Mouse (Mus musculus): ENCODE measurements around the gene Zfp60. TPM values are rescaled to one million over a fixed set of nuclear protein-coding genes. Genes with fewer than 3 reads are reported as not detected.
A peak's percentile ranks its signal among the peaks of the same experiment; 100 is the strongest.

The Zfp60 gene
- total RNA-seq (2021): 10 to 100 TPM; 13.3 to 16.2 TPM
- long read RNA-seq, experiment 1: 0 reads
- long read RNA-seq, experiment 2, full-length matches to known transcripts: 3 of 6 reads
- long read RNA-seq, experiment 2, partial matches to known transcripts: 2 of 6 reads
- long read RNA-seq, experiment 2, other reads (novel, unspliced or antisense): 1 of 6 reads

- DNase-seq (ENCODE audit: low spot score in 2 of 2): peak; percentile 72 to 79
Measured at GRCm38 (mm10) chr7:27731281-27731883, at the start of gene Zfp60. Gene Zfp60 (plus strand): TSS chr7:27731389.

DNA sequence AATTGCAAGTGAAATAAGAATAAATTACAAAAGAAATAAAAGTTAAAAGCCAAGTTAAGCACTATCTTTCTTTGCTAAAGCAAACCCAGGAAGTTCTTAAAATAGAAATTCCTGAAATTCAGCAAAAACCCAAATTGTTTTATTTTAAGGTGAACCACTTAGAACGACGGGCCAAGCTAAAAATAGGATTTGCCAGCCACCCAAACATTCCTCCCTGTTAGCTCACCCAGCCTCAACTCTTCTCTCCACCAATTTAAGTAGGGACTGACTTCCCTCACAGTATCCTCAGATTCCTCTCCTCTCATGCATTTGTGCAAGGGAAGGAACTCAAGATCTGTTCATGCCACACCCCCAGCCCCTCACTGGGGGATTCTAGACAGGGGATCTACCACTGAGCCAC, 48.0 kb upstream of the Zfp60 start:
- DNase-seq (ENCODE audit: low spot score in 2 of 2): no peak

DNA sequence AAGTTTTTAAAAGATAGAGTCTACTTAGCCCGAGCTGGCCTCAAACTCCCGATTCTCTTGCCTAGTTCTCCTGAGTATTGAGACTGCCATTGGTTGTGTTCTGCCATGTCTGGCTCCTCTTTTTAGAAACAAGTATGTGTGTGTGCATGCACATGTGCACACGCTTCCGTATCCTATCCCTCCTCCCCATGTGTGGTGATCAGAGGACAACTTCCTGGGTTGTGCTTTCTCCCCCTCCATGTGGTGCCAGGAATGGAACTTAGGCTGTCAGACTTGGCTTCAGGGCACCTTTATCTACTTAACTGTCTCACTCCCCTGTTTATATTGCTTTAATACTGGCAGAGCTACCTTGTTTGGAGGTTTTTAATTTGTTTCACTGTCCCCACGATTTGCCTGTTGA, 46.0 kb upstream of the Zfp60 start:
- no peak for DNase-seq (ENCODE audit: low spot score in 2 of 2)

DNA sequence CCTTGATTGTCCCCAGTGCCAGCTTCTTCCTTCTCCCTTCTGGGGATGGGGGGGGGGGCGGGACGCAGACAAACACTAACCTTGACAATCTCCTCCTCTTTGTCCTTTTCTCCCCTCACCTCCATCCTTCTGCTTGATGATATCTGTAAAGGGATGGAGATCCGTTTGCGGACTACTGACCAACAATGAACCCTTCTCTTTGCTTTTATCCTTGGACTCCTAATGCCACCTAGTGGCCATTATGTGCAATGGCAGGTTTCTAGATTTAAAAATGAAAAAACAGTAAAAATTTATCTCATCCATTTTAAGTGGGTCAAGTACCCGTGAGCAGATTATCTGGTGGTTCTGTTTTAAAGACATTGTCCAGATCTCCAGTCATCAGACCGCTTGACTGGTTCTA, 45.5 kb upstream of the Zfp60 start:
- DNase-seq (ENCODE audit: low spot score in 2 of 2): no peak

GRCm38 (mm10) chr7:27687043-27687442, 44.1 kb upstream of the Zfp60 start:
- DNase-seq (ENCODE audit: low spot score in 2 of 2): no peak

GRCm38 (mm10) chr7:27687836-27688235, 43.4 kb upstream of the Zfp60 start:
- no peak for DNase-seq (ENCODE audit: low spot score in 2 of 2)

- no peak for DNase-seq (ENCODE audit: low spot score in 2 of 2)
Measured at GRCm38 (mm10) chr7:27688246-27688788, 42.9 kb upstream of the Zfp60 start.

DNA sequence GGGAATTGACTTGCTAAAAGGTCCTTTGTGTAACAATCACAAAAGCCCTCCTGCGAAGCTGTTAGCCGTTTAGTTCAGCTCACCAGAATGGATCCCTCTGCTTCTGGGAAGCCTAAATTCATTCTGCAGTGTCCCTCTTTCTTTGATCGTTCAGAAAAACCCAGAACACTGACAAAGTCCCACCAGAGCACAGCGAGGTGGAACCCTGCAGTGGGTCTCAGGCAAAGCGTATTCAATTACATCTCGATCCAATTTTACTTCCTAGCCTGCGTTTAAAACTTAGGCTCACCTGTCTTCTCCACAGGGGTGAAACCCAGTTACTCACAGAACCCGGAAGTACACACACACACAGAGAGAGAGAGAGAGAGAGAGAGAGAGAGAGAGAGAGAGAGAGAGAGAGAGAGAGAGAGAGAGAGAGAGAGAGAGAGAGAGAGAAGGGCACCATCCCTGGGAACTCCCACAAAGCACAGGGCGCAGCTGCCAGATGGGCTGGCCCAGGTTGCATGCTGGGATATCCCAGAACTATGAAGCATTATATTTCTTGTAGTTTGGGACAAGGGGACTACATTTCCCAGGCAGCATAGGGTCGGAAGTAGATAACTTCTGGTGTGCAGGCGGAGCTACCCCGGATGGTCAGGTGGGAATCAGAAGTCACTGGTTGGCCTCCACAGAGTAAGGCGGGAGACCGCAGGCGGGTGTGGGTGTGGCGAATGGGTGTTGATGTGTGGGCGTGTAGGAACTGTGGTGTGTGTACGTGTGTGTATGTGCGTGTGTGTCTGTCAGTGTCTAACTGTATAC, 42.2 kb upstream of the Zfp60 start, which contains the start of gene Zfp607b:
Zfp607b (plus strand) TSS at position 526 of the 798 bp plus-strand sequence.
- peak; percentile 79 to 80 for DNase-seq (ENCODE audit: low spot score in 2 of 2)

- peak; percentile 18 to 33 for DNase-seq (ENCODE audit: low spot score in 2 of 2)
Measured at GRCm38 (mm10) chr7:27691076-27691475, 40.1 kb upstream of the Zfp60 start.

DNA sequence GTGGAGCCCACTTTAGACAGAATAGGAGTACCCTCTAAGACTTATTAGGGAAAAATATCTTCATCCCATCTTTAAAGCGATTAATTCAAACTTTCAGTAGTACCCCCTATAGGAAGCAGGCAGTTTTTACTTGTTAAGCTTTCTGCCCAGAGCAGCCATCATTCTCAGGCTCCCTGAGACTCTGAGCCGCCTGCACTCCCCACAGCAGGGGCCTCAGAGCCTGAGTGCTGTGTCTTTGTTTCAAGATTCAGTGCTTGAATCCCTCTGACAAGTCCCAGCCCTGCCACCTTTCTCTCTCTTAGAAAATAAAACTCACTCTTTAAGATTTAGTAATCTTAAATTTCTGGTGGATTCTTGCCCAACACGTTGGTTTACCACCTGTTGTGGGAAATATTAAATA, 34.5 kb upstream of the Zfp60 start:
- DNase-seq (ENCODE audit: low spot score in 2 of 2): no peak

DNA sequence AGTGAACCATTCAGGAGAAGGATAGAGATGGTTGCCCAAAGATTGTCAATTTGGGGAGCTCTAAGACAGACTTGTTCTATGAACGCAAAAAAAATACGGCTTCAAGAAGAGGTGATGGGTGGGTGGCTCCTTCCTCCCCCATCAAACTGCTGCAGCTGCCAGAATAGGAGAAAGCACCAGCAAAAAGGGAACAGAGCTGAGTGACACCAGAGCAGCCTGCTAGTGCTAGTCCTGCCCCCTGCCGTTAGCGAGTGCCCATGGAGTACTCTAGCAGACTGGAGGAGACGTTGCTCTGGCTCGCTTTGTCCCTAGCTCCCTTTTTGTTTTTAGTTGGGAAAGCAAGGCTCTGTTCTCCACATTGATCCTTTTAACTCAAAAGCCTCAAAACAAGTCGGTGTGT, 20.8 kb upstream of the Zfp60 start:
- no peak for DNase-seq (ENCODE audit: low spot score in 2 of 2)

- DNase-seq (ENCODE audit: low spot score in 2 of 2): no peak
Measured at GRCm38 (mm10) chr7:27721951-27722350, 9.2 kb upstream of the Zfp60 start.

DNA sequence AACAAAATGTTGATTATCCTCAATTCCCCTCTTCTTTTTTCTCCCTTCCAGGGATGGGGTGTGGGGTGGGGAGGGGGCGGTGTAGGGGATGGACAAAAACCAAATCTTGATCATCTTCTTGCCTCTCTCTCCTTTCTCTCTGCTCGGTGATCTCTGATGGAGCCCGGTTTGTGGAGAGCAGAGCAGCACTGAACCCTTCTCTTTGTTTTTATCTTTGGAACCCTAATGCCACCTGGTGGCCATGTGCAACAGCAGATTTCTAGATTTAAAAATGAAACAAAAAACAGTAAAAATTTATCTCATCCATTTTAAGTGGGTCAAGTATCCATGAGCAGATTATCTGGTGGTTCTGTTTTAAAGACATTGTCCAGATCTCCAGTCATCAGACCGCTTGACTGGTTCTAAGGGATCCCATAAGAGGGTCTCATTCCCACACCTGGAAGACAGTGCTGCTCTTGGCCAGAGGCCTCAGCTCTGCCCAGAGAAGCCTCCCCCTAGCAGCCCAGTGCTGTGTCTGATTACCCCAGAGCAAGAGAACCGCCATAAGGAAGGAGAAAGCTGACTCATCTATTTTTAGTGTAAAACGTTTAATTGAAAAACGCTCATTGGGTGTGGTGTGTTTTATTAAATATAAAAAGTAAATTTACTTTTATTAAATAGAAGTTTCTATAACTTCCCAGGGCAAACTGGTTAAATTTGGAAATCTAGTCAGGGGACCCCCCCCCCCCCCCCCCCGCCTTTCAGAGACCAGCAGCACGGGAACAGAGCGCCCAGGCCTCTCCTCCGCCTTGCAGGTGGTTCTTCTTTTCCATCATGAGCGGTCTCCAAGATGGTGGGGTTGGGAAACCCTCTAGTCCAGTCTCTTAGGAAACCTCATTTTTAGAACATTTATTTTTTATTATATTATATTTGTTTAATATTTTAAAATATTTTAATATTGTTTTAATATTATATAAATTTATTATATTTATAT, 5.3 kb upstream of the Zfp60 start:
- peak in 1 of 2 experiments; percentile 18 for DNase-seq (ENCODE audit: low spot score in 2 of 2)

- DNase-seq (ENCODE audit: low spot score in 2 of 2): no peak
Measured at GRCm38 (mm10) chr7:27727471-27727870, 3.7 kb upstream of the Zfp60 start.

DNA sequence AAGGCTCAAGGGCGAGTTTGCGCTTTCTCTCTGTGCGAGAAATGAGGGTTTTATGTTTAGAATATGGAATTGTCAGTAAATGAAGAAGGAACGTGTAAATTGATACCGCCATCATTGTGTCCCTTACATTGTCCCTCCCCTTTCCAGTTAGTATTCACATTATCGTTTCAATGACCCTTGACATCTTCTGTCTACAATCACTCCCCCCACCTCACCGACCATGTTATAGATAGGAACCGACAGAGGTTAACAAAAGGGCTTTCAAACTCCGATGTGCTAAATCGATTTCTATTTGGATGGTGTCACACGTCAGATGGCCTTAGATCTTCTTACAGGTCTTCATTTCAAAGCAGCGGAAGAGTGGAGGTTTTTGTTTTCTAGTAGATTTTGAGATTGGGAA, 757 bp downstream of the Zfp60 start:
- DNase-seq (ENCODE audit: low spot score in 2 of 2): no peak

- no peak for DNase-seq (ENCODE audit: low spot score in 2 of 2)
Measured at GRCm38 (mm10) chr7:27732508-27732907, 1.3 kb downstream of the Zfp60 start.

DNA sequence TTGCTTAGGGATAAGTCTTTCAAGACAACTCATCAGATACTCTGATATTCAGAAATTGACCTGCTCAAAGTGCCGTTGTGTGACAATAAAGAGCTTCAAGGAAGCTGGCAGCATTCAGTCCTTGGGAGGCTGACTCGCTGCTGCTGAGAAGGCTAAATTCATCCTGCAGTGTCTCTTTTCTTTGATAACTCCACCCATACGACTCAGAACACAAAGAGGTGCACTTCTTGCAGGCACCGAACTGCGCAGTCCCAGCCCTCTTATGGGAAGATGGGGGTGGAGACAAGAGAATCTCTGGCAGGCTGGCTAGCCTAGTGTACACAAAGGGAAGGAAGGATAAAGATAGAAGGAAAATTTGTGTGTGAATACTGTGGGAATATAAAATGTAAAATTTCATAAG, 4.3 kb downstream of the Zfp60 start:
- no peak for DNase-seq (ENCODE audit: low spot score in 2 of 2)

DNA sequence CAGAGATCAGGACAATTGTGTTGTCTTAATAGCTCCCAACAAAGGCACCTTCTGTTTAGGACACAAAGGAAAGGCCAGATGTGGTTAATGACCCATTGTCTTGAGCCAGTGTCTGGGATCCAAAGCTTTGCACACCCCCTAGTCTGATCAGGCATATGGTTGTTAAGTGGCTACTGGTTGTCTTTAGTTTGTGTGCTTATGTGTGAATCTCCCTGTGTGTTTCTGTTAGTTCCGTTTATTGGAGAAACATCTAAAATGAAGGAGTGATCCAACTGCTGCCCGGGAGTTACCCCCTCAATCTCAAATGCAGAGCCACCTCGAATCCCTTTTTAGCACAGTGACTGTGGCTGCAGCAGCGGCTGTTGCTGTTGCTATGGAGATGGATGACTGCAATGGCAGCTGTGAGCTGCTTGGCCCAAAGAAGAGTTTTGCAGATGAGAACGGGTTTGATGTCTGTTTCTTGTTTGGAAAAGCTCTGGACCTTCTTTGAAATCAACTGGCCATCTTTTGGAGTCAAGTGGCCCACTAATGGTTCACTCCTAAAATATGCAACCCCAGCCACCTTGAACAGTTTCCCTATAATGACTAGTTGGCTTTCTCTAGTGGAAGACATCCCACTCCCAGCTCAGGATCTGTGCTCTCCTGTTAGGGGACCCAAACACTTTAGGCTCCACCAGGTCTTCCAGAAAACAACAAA, 25.3 kb downstream of the Zfp60 start:
- no peak for DNase-seq (ENCODE audit: low spot score in 2 of 2)

- no peak for DNase-seq (ENCODE audit: low spot score in 2 of 2)
Measured at GRCm38 (mm10) chr7:27757048-27757375, 25.8 kb downstream of the Zfp60 start.

GRCm38 (mm10) chr7:27765176-27765886, 34.1 kb downstream of the Zfp60 start:
- DNase-seq (ENCODE audit: low spot score in 2 of 2): no peak
